Mouse (Mus musculus) lung, adult 2 months (tissue): ENCODE measurements around the gene Vwce.

Source experiments
- CTCF ChIP-seq: fragments of 200-500 bp; IDR thresholded peaks from 2 replicates; pipeline ENCODE4 v1.5.1; 2011; ENCODE audit warnings: mild to moderate bottlenecking, low read length, control low read depth; ENCODE audit not compliant: insufficient read depth
- POLR2A ChIP-seq: fragments of 200-500 bp; IDR thresholded peaks from 2 replicates; pipeline ENCODE4 v1.6.1; 2011; ENCODE audit warnings: low read depth, mild to moderate bottlenecking, control low read depth, low read length, borderline replicate concordance; ENCODE audit errors: extremely low read depth

- no peak for TF ChIP-seq CTCF
- TF ChIP-seq POLR2A: no peak
Observed at GRCm38 (mm10) chr19:10589127-10589857, 44.7 kb upstream of the Vwce start.
